Mouse (Mus musculus) lung, adult 2 months (tissue): ENCODE measurements at regions not wholly inside any gene's neighbourhood (a gene's known extent, or its start where the extent isn't known, plus 50 kb on each side); places are given as distances from the start of the nearest gene placed in this dataset.

Source experiments
- CTCF ChIP-seq: fragments of 200-500 bp; IDR thresholded peaks from 2 replicates; pipeline ENCODE4 v1.5.1; 2011; ENCODE audit warnings: mild to moderate bottlenecking, low read length, control low read depth; ENCODE audit not compliant: insufficient read depth
- POLR2A ChIP-seq: fragments of 200-500 bp; IDR thresholded peaks from 2 replicates; pipeline ENCODE4 v1.6.1; 2011; ENCODE audit warnings: low read depth, mild to moderate bottlenecking, control low read depth, low read length, borderline replicate concordance; ENCODE audit errors: extremely low read depth

DNA sequence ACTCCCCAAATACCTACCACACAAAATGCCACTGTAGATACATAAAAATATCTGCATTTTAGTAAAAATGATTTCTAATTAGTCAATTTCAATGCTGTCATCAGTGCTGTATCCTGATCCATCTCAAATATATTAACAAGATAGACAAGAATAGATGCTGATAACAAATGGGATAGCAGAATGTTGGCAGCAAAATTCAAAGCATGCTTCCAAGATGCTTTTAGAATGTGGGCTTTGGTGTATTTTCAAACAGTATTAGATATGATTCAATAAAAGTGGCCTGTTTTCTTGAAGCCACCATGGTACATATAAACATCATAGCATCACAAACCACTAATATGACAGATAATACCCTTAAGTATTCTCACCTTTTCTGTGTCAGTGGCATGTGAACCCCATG is 597.6 kb downstream of the Cenpc1 start:
- TF ChIP-seq CTCF (no peak), POLR2A (no peak)
